Comparison of ENCODE assay signal across 15 mouse cellular contexts in genomic region chr6:13296041-13296440, GRCm38 (mm10).
A peak's percentile ranks its signal among the peaks of the same experiment; 100 is the strongest.
DNase-seq lines count a peak whose midpoint lies in the region; ATAC-seq lines count a peak whose summit lies in the region.
"Had no signal": no experiment of that assay in that cellular context is flagged by ENCODE, and none has a peak within 500 bp of the region (broad histone marks: within the 10 kb centered on the region; RNA-seq: fewer than 3 reads in every experiment).

No protein-coding gene starts in this region.

- H3K27me3 ChIP-seq in hindbrain, embryonic 13.5 days = no peaks in the 10 kb centered on the region
- H3K27me3 ChIP-seq in hindbrain, embryonic 12.5 days = no peaks in the 10 kb centered on the region
- no peaks in the 10 kb centered on the region for H3K27me3 ChIP-seq in midbrain, embryonic 16.5 days (ENCODE audit: control insufficient read depth, insufficient read depth, low read depth, low read length)
- no peaks in the 10 kb centered on the region for H3K27me3 ChIP-seq in midbrain, embryonic 10.5 days (ENCODE audit: low read depth, poor library complexity, severe bottlenecking)
- H3K27me3 ChIP-seq: limb, embryonic 15.5 days; neural tube, embryonic 12.5 days had no signal

- no peaks in the 10 kb centered on the region for H3K4me1 ChIP-seq in hindbrain, embryonic 13.5 days (replicated peaks)
- H3K4me1 ChIP-seq in hindbrain, embryonic 12.5 days = no peaks in the 10 kb centered on the region
- H3K4me1 ChIP-seq in midbrain, embryonic 16.5 days (ENCODE audit: control insufficient read depth, insufficient read depth, low read length) = peaks cover 3% of the 10 kb centered on the region; the same call in 1 of the 2 replicates
- H3K4me1 ChIP-seq in midbrain, embryonic 10.5 days = no peaks in the 10 kb centered on the region
- H3K4me1 ChIP-seq: limb, embryonic 15.5 days; neural tube, embryonic 12.5 days had no signal

- ATAC-seq in hindbrain, embryonic 13.5 days (ENCODE audit: low FRiP score) = peak; percentile 50; the same call in 1 of the 2 replicates
- no peak for ATAC-seq in hindbrain, embryonic 12.5 days (ENCODE audit: low FRiP score)
- ATAC-seq in midbrain, embryonic 16.5 days = peak; percentile 68

- H3K4me3 ChIP-seq in hindbrain, embryonic 13.5 days = no peak overlapping the region
- no peak overlapping the region for H3K4me3 ChIP-seq in hindbrain, embryonic 12.5 days
- H3K4me3 ChIP-seq in midbrain, embryonic 16.5 days (ENCODE audit: low read depth, low read length) = no peak overlapping the region
- H3K4me3 ChIP-seq in midbrain, embryonic 10.5 days = no peak overlapping the region
- H3K4me3 ChIP-seq: limb, embryonic 15.5 days; neural tube, embryonic 12.5 days had no signal

- no peaks in the 10 kb centered on the region for H3K36me3 ChIP-seq in hindbrain, embryonic 13.5 days
- no peaks in the 10 kb centered on the region for H3K36me3 ChIP-seq in hindbrain, embryonic 12.5 days
- no peaks in the 10 kb centered on the region for H3K36me3 ChIP-seq in midbrain, embryonic 16.5 days (ENCODE audit: control insufficient read depth, insufficient read depth, low read length)
- H3K36me3 ChIP-seq in midbrain, embryonic 10.5 days = no peaks in the 10 kb centered on the region
- H3K36me3 ChIP-seq: limb, embryonic 15.5 days; neural tube, embryonic 12.5 days had no signal

- H3K4me2 ChIP-seq in hindbrain, embryonic 13.5 days = no peak overlapping the region
- no peak overlapping the region for H3K4me2 ChIP-seq in hindbrain, embryonic 12.5 days (replicated peaks)
- H3K4me2 ChIP-seq in midbrain, embryonic 16.5 days (ENCODE audit: low read length) = no peak overlapping the region
- H3K4me2 ChIP-seq: limb, embryonic 15.5 days; neural tube, embryonic 12.5 days had no signal

- WGBS in hindbrain, embryonic 13.5 days = 88% methylated on average over 2 of the region's 2 CpGs
- WGBS in hindbrain, embryonic 12.5 days = 83% methylated on average over 2 of the region's 2 CpGs
- WGBS in midbrain, embryonic 16.5 days = 92% methylated on average over 2 of the region's 2 CpGs
- WGBS in midbrain, embryonic 10.5 days = 96% methylated on average over 2 of the region's 2 CpGs

- no peaks in the 10 kb centered on the region for H3K9me3 ChIP-seq in hindbrain, embryonic 13.5 days
- no peaks in the 10 kb centered on the region for H3K9me3 ChIP-seq in hindbrain, embryonic 12.5 days (replicated peaks)
- no peaks in the 10 kb centered on the region for H3K9me3 ChIP-seq in midbrain, embryonic 16.5 days (replicated peaks; ENCODE audit: control insufficient read depth, low read length, poor library complexity, severe bottlenecking)
- no peaks in the 10 kb centered on the region for H3K9me3 ChIP-seq in midbrain, embryonic 10.5 days (replicated peaks)
- H3K9me3 ChIP-seq: limb, embryonic 15.5 days; neural tube, embryonic 12.5 days had no signal

- intact Hi-C loops in heart, postnatal 36 days (cut with DNase I) = loop anchor here (10.0 kb wide), 1 partner anchor 1209 kb away; no protein-coding TSS in a partner anchor

- H3K27ac ChIP-seq in hindbrain, embryonic 13.5 days = no peak overlapping the region
- H3K27ac ChIP-seq in hindbrain, embryonic 12.5 days = no peak overlapping the region
- no peak overlapping the region for H3K27ac ChIP-seq in midbrain, embryonic 16.5 days (ENCODE audit: low read length)
- H3K27ac ChIP-seq in midbrain, embryonic 10.5 days (replicated peaks) = no peak overlapping the region
- H3K27ac ChIP-seq: limb, embryonic 15.5 days; neural tube, embryonic 12.5 days had no signal

- H3K9ac ChIP-seq in hindbrain, embryonic 13.5 days = no peak overlapping the region
- no peak overlapping the region for H3K9ac ChIP-seq in hindbrain, embryonic 12.5 days
- no peak overlapping the region for H3K9ac ChIP-seq in midbrain, embryonic 16.5 days (ENCODE audit: low read depth, low read length)
- H3K9ac ChIP-seq: limb, embryonic 15.5 days; neural tube, embryonic 12.5 days had no signal

- peak; percentile 71 to 77 for DNase-seq in cerebellum, postnatal 14 days
- no peak for DNase-seq in cerebellum, adult 8-10 months
- no peak for DNase-seq in midbrain, embryonic 10.5 days (ENCODE audit: low spot score)
- DNase-seq in heart, postnatal 36 days = peak; percentile 27 to 28
- no peak for DNase-seq in kidney, postnatal 25 days
- DNase-seq: adrenal gland, adult 2 months; kidney, adult 9 months; layer of hippocampus, adult 9-11 months; retina, postnatal 1 day; thymus, postnatal 36 days had no signal

Comparison
In these comparisons a context has a peak if more than half of its experiments do, and no peak if none do; other contexts are left out.
1. DNase-seq: peak in cerebellum, postnatal 14 days (2 of 2) and heart, postnatal 36 days (2 of 2); none in cerebellum, adult 8-10 months (single experiment), midbrain, embryonic 10.5 days (single experiment) and kidney, postnatal 25 days (0 of 2).